Mouse (Mus musculus) testis, adult 2 months (tissue): ENCODE measurements around the gene Cd3d. TPM values are rescaled to one million over a fixed set of nuclear protein-coding genes. Genes with fewer than 3 reads are reported as not detected.

Source experiments
- H3K27ac ChIP-seq: fragments of 200-500 bp; 2 replicates; pipeline ENCODE4 v1.5.1; 2012; ENCODE audit warnings: low read depth, low read length; ENCODE audit not compliant: control insufficient read depth, insufficient read depth
- H3K27me3 ChIP-seq: fragments of 200-500 bp; 2 replicates; pipeline ENCODE4 v1.6.1; 2012; ENCODE audit warnings: mild to moderate bottlenecking, low read length, moderate library complexity; ENCODE audit not compliant: control insufficient read depth, insufficient read depth
- H3K36me3 ChIP-seq: fragments of 200-500 bp; 2 replicates; pipeline ENCODE4 v1.6.1; 2012; ENCODE audit warnings: mild to moderate bottlenecking, low read length; ENCODE audit not compliant: control insufficient read depth, insufficient read depth
- H3K4me1 ChIP-seq: fragments of 200-500 bp; 2 replicates; pipeline ENCODE4 v1.6.1; 2012; ENCODE audit warnings: low read length; ENCODE audit not compliant: control insufficient read depth, insufficient read depth
- H3K4me3 ChIP-seq: fragments of 200-500 bp; 2 replicates; pipeline ENCODE4 v1.5.1; 2012; ENCODE audit warnings: low read depth, mild to moderate bottlenecking, low read length, moderate library complexity, mixed read lengths; ENCODE audit not compliant: control insufficient read depth
- CTCF ChIP-seq: fragments of 200-500 bp; IDR thresholded peaks from 2 replicates; pipeline ENCODE4 v1.5.1; 2012; ENCODE audit warnings: low read depth, mild to moderate bottlenecking, inconsistent platforms, low read length, moderate library complexity; ENCODE audit not compliant: control insufficient read depth, insufficient read depth, insufficient replicate concordance
- POLR2A ChIP-seq: fragments of 200-500 bp; IDR thresholded peaks from 2 replicates; pipeline ENCODE4 v1.6.1; 2012; ENCODE audit warnings: low read depth, mild to moderate bottlenecking, inconsistent platforms, low read length, moderate library complexity; ENCODE audit not compliant: control insufficient read depth
- polyA plus RNA-seq: library from polyadenylated mRNA; depleted of rRNA; stranded (reverse); fragments of >200 nt; gene quantifications from 2 replicates; pipeline ENCODE4 v1.2.3, GENCODE M21; 2012

Cd3d gene
- polyA plus RNA-seq, 1 experiment: 49.4 TPM

DNA sequence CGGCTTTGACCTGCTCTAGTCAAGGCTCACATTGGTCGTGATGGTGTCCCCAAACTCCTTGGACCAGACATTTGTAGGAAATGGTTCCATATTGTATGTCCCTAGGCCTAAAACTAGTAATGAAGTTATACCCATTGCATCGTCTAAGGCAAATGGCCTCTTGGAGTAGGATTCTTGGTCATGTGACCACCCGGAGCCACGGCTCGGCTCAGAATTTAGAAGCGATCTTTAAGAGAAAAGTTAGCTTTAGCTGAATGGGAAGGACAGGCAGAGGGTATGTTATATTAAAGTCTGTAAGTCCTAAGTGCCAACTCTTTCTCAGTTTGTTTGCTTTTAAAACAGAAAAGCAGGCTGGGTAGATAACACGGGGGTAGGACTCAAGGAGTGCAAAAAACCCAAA is 495 bp downstream of the Cd3d start:
- Histone ChIP-seq H3K27me3 (no peaks in the 10 kb centered on the region), H3K27ac (no peak overlapping the region)
- no peak for TF ChIP-seq CTCF
- no peak for TF ChIP-seq POLR2A

DNA sequence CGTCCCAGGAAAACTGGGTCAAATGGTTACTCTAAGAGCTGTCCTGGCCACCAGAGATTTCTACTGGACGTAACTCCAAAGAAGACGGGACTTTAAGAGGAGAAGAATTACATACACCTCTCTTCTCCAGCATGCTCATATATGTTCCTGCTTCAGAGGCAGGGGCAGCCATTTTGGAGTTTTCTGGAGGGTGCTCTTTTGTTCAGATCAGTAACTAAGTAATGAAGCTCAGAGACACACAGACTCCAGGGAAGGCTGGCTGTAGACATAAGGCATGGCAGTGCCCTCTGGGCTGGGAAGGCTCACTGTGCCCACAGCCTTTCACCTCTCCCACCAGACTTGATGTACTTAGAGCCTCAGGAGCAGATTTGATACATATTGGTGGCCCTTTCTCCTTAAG is 945 bp downstream of the Cd3d start:
- H3K27ac ChIP-seq: no peak overlapping the region
- H3K27me3 ChIP-seq: no peaks in the 10 kb centered on the region
- H3K36me3 ChIP-seq: no peaks in the 10 kb centered on the region
- H3K4me3 ChIP-seq: no peak overlapping the region
- no peak for TF ChIP-seq POLR2A
- no peak for TF ChIP-seq CTCF
- H3K4me1 ChIP-seq: peaks cover 15% of the 10 kb centered on the region

More for the DNA sequence above, 495 bp downstream of the Cd3d start:
- Histone ChIP-seq H3K4me1 (peaks cover 15% of the 10 kb centered on the region), H3K36me3 (no peaks in the 10 kb centered on the region), H3K4me3 (no peak overlapping the region)

DNA sequence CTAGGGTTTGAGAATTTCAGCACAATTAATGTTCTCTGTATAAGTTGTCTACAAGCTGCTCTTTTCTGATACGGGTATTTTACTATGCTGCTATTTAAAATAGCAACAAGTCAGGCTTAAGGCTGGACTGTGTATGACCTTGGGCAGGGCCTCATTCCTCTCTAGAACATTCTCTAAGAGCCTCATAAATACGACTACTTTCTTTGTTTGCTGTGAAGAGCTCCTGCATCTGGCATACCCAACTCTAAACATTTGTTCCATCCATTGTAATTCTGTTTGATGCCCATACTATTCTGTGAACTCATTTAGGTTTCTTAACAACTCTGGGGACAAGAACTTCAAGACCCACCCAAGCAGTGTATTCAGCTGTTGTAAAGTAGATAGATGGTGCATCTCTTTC is 1.4 kb downstream of the Cd3d start:
- no peak overlapping the region for H3K27ac ChIP-seq
- TF ChIP-seq CTCF (no peak), POLR2A (no peak)
- no peaks in the 10 kb centered on the region for H3K27me3 ChIP-seq
- peaks cover 15% of the 10 kb centered on the region for H3K4me1 ChIP-seq
- H3K36me3 ChIP-seq: no peaks in the 10 kb centered on the region
- H3K4me3 ChIP-seq: no peak overlapping the region

DNA sequence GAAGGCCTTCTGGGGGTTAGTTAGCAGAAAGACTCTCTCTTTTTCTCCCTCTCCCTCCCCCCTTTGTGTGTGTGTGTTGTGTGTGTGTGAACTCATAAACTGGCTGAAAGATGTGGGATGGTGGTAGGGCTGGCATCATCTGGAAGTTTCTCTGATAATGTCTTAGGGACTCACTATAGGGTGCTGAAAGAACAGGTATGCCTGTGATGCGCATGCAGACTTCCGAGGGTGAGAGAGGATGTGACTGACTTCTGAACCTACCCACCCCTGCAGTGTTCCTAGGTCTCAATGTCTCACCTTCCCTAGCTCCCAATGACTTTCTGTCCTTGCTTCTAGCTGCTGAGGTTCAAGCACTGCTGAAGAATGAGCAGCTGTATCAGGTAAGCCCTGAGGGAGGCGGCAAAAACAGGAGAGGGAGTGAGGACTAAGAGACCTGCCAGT is 4.2 kb downstream of the Cd3d start:
- H3K27ac ChIP-seq: no peak overlapping the region

DNA sequence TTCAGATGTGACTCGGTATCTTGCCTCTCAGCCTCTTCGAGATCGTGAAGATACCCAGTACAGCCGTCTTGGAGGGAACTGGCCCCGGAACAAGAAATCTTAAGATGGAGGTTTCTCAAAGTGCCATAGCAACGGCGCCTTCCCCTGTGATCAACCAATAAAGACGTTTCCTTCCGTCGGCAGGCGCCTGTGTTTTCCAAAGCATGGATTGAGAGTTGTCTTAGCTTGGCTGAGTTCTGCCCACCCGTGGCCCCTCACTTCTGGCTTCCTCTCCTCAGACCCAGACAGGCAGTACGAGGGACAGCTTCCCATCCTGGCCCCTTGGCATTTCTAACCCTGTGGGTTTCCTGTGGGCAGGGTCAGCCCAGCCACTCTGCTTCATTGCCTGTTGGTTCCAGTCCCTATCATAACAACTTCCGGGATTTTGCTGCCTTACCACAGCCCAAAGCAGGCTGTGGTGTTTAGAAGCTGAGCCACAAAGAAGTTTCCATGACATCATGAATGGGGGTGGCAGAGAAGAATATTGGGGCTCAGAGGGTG is 4.7 kb downstream of the Cd3d start:
- H3K36me3 ChIP-seq: no peaks in the 10 kb centered on the region
- peaks cover 15% of the 10 kb centered on the region for H3K4me1 ChIP-seq
- H3K27me3 ChIP-seq: no peaks in the 10 kb centered on the region
- peak; percentile 25; the same call in 1 of the 2 replicates for TF ChIP-seq POLR2A
- TF ChIP-seq CTCF: no peak
- peak overlapping the region; percentile 80 for H3K4me3 ChIP-seq
- peak overlapping the region; percentile 44 for H3K27ac ChIP-seq

More for the DNA sequence above, 4.2 kb downstream of the Cd3d start:
- H3K4me1 ChIP-seq: peaks cover 15% of the 10 kb centered on the region
- no peaks in the 10 kb centered on the region for H3K36me3 ChIP-seq
- TF ChIP-seq CTCF: no peak
- no peak for TF ChIP-seq POLR2A
- H3K4me3 ChIP-seq: peak overlapping the region; percentile 80
- no peaks in the 10 kb centered on the region for H3K27me3 ChIP-seq

DNA sequence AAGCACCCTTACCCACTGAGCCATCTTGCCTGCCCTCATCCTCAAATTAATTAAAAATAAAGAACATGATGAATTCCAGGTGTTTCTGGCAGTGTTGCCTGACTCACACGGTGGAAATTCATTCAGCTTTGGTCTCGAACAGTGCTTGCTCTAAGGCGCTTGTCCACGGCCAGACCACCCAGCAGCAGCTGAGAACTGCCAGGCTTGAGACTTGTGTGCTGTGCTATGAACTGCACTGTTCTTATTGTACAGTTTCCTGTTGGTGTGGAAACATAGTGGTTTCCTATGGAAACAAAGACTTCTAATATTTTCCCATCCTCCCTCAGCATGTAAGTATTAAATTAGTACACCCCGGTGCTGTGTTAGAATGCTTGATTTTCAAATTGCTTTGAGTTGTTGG is 5.4 kb downstream of the Cd3d start:
- Histone ChIP-seq H3K27ac (no peak overlapping the region), H3K36me3 (no peaks in the 10 kb centered on the region), H3K4me1 (peaks cover 15% of the 10 kb centered on the region), H3K4me3 (peak overlapping the region; percentile 80), H3K27me3 (no peaks in the 10 kb centered on the region)
- no peak for TF ChIP-seq POLR2A
- no peak for TF ChIP-seq CTCF

DNA sequence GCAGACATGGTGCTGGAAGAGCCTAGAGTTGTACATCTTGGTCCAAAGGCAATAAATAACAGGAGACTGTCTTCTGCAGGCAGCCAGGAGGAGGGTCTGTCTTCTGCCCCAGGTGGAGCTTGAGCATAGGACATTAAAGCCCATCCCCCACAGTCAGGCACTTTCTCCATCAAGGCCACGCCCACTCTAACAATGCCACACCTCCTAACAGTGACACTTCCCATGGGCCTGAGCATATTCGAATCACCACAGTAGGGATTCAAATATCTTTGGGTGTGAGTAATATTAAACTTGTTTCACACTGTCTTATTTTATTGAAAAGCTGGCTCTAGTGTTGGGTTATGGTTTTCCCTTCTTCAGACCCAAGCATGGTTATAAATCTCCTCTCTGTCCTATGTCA is 10.2 kb downstream of the Cd3d start:
- no peak overlapping the region for H3K4me3 ChIP-seq
- no peaks in the 10 kb centered on the region for H3K27me3 ChIP-seq
- no peaks in the 10 kb centered on the region for H3K36me3 ChIP-seq
- TF ChIP-seq CTCF: no peak
- TF ChIP-seq POLR2A: no peak
- no peak overlapping the region for H3K27ac ChIP-seq
- H3K4me1 ChIP-seq: peaks cover 2% of the 10 kb centered on the region
